Mouse (Mus musculus): ENCODE results near the gene Dbil5. TPM values are rescaled to one million over a fixed set of nuclear protein-coding genes. Genes with fewer than 3 reads are reported as not detected.

Gene Dbil5
- polyA plus RNA-seq, 1 experiment from 2014 or later, result not detected

DNA sequence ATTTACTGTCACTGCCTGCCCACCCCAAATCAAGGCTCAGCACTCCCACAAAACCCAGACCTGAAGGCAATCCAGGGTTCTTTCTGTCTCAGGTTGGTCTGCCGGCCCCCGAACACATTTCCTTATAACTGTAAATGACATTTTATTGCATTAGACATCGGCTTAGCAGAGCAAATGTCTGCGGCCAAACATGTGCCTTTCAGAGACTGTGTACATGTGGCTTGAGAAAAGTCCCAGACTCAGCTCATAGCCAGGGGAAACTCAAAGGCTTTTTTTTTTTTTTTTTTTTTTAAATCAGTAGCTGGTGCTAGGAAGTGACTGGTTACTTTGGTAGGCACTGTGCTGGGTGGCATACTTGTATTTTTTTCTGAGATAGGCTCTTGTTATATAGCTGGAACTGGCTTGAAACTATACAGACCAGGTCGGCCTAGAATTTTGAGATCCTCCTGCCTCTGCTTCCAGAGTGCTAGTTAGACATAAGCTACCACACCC is 1.3 kb upstream of the Dbil5 start:
- 0 out of 2 replicates have a peak overlapping the region, but pooled peaks have one; percentile 87 for H3K4me3 ChIP-seq (ENCODE audit: low read depth, low read length)
- peaks cover 5% of the 10 kb centered on the region; the same call in 1 of the 2 replicates for H3K4me1 ChIP-seq (ENCODE audit: control insufficient read depth, insufficient read depth, low read length)
- no peak for DNase-seq (ENCODE audit: low spot score)
- no peak for ATAC-seq
- no peak overlapping the region for H3K27ac ChIP-seq (ENCODE audit: low read depth, low read length)
- H3K9me3 ChIP-seq (replicated peaks; ENCODE audit: control insufficient read depth, low read length), result no peaks in the 10 kb centered on the region
- H3K4me2 ChIP-seq (ENCODE audit: low read length), result peak overlapping the region; percentile 78
- 90% methylated on average over 5 of the region's 5 CpGs for WGBS
- H3K9ac ChIP-seq (ENCODE audit: low read length), result no peak overlapping the region; the same call in 1 of the 2 replicates
- H3K36me3 ChIP-seq (ENCODE audit: control insufficient read depth, insufficient read depth, low read length), result peaks cover 29% of the 10 kb centered on the region
- no peaks in the 10 kb centered on the region for H3K27me3 ChIP-seq (replicated peaks; ENCODE audit: control insufficient read depth, insufficient read depth, low read length)

GRCm38 (mm10) chr11:76216681-76217389 is 573 bp upstream of the Dbil5 start:
- ATAC-seq (peak; percentile 40), DNase-seq (ENCODE audit: low spot score) (peak; percentile 66)
- Histone ChIP-seq H3K36me3 (ENCODE audit: control insufficient read depth, insufficient read depth, low read length) (peaks cover 32% of the 10 kb centered on the region), H3K9me3 (replicated peaks; ENCODE audit: control insufficient read depth, low read length) (no peaks in the 10 kb centered on the region), H3K4me1 (ENCODE audit: control insufficient read depth, insufficient read depth, low read length) (peaks cover 5% of the 10 kb centered on the region; the same call in 1 of the 2 replicates), H3K4me2 (ENCODE audit: low read length) (peak overlapping the region; percentile 78), H3K9ac (ENCODE audit: low read length) (peak overlapping the region; percentile 92), H3K27ac (ENCODE audit: low read depth, low read length) (peak overlapping the region; percentile 86), H3K27me3 (replicated peaks; ENCODE audit: control insufficient read depth, insufficient read depth, low read length) (no peaks in the 10 kb centered on the region), H3K4me3 (ENCODE audit: low read depth, low read length) (peak overlapping the region; percentile 87)
- 2% methylated on average over 33 of the region's 33 CpGs for WGBS

GRCm38 (mm10) chr11:76224631-76225030 is 7.2 kb downstream of the Dbil5 start:
- no peaks in the 10 kb centered on the region for H3K4me1 ChIP-seq (ENCODE audit: control insufficient read depth, insufficient read depth, low read length)
- WGBS, result 94% methylated on average over 5 of the region's 5 CpGs
- DNase-seq (ENCODE audit: low spot score) (no peak), ATAC-seq (no peak)
- no peaks in the 10 kb centered on the region for H3K27me3 ChIP-seq (replicated peaks; ENCODE audit: control insufficient read depth, insufficient read depth, low read length)
- H3K9ac ChIP-seq (ENCODE audit: low read length), result no peak overlapping the region
- no peak overlapping the region for H3K4me2 ChIP-seq (ENCODE audit: low read length)
- peaks cover 50% of the 10 kb centered on the region for H3K36me3 ChIP-seq (ENCODE audit: control insufficient read depth, insufficient read depth, low read length)
- H3K4me3 ChIP-seq (ENCODE audit: low read depth, low read length), result no peak overlapping the region
- H3K9me3 ChIP-seq (replicated peaks; ENCODE audit: control insufficient read depth, low read length), result no peaks in the 10 kb centered on the region
- H3K27ac ChIP-seq (ENCODE audit: low read depth, low read length), result no peak overlapping the region

GRCm38 (mm10) chr11:76225051-76225450 is 7.6 kb downstream of the Dbil5 start:
- DNase-seq (ENCODE audit: low spot score), result no peak
- Histone ChIP-seq H3K4me2 (ENCODE audit: low read length) (no peak overlapping the region), H3K27me3 (replicated peaks; ENCODE audit: control insufficient read depth, insufficient read depth, low read length) (no peaks in the 10 kb centered on the region), H3K36me3 (ENCODE audit: control insufficient read depth, insufficient read depth, low read length) (peaks cover 50% of the 10 kb centered on the region), H3K9ac (ENCODE audit: low read length) (no peak overlapping the region), H3K27ac (ENCODE audit: low read depth, low read length) (no peak overlapping the region), H3K9me3 (replicated peaks; ENCODE audit: control insufficient read depth, low read length) (no peaks in the 10 kb centered on the region), H3K4me1 (ENCODE audit: control insufficient read depth, insufficient read depth, low read length) (no peaks in the 10 kb centered on the region), H3K4me3 (ENCODE audit: low read depth, low read length) (no peak overlapping the region)
- no peak for ATAC-seq

- no peaks in the 10 kb centered on the region for H3K9me3 ChIP-seq (replicated peaks; ENCODE audit: control insufficient read depth, low read length)
- H3K4me2 ChIP-seq (ENCODE audit: low read length), result no peak overlapping the region
- no peaks in the 10 kb centered on the region for H3K4me1 ChIP-seq (ENCODE audit: control insufficient read depth, insufficient read depth, low read length)
- DNase-seq (ENCODE audit: low spot score) (no peak), ATAC-seq (no peak)
- H3K27ac ChIP-seq (ENCODE audit: low read depth, low read length), result no peak overlapping the region
- H3K36me3 ChIP-seq (ENCODE audit: control insufficient read depth, insufficient read depth, low read length), result peaks cover 62% of the 10 kb centered on the region
- no peaks in the 10 kb centered on the region for H3K27me3 ChIP-seq (replicated peaks; ENCODE audit: control insufficient read depth, insufficient read depth, low read length)
- no peak overlapping the region for H3K4me3 ChIP-seq (ENCODE audit: low read depth, low read length)
- no peak overlapping the region for H3K9ac ChIP-seq (ENCODE audit: low read length)
- 98% methylated on average over 3 of the region's 3 CpGs for WGBS
Observed at GRCm38 (mm10) chr11:76236136-76236535, 18.7 kb downstream of the Dbil5 start.

GRCm38 (mm10) chr11:76239750-76240149 is 22.3 kb downstream of the Dbil5 start:
- Histone ChIP-seq H3K27me3 (replicated peaks; ENCODE audit: control insufficient read depth, insufficient read depth, low read length) (no peaks in the 10 kb centered on the region), H3K4me3 (ENCODE audit: low read depth, low read length) (no peak overlapping the region), H3K9ac (ENCODE audit: low read length) (no peak overlapping the region), H3K9me3 (replicated peaks; ENCODE audit: control insufficient read depth, low read length) (no peaks in the 10 kb centered on the region), H3K36me3 (ENCODE audit: control insufficient read depth, insufficient read depth, low read length) (peaks cover 33% of the 10 kb centered on the region), H3K27ac (ENCODE audit: low read depth, low read length) (no peak overlapping the region), H3K4me2 (ENCODE audit: low read length) (no peak overlapping the region), H3K4me1 (ENCODE audit: control insufficient read depth, insufficient read depth, low read length) (peaks cover 8% of the 10 kb centered on the region)
- DNase-seq (ENCODE audit: low spot score) (no peak), ATAC-seq (no peak)
- WGBS, result 97% methylated on average over 2 of the region's 2 CpGs

DNA sequence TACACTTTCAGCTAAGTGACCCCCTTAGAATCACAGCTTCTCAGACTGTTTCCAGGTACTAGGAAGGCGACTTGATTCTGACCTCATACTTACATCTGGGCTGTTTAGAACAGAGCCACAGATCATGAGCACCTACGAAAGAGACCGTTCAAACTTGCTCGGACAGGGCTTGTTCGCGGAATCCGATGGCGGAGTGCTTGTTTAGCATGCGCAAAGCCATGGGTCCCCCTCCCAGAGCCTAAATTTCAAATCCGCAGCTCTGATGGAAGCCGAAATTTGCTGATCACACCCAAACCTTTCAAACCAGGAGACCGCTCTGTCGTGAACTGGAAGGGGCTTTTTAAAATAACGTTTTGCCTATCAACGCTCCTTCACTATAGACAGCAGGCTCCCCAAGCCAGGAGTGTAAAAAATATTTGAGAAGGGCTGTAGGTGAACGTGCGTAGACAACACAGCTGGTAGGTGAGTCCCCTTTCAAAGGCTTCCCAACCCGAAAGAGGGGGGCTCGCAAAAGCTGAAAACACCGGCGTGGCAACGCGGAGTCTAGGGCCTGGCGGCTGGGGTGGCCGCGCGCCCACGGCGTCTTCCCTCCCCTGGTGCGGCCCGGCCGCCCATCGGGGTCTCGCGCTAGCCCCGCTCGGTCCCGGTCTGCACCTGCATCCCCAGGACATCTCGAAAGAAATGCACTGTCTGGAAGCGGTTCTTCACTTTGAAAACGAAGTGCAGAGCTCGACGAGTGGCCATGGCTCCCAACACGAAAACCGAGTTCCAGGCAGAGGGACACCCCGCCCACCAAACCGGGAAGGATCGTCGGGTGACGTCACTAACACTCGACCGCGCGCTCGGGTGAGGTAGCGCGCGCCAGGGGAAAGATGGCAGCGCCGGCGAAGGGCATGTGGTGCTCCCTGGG is 25.7 kb downstream of the Dbil5 start, which contains the start of the genes Mrm3 and Glod4:
Gene Mrm3, plus strand, starts transcription at position 815 of the 910 bp plus-strand sequence.
Gene Glod4, minus strand, starts transcription at position 825 of the 910 bp plus-strand sequence.
- ATAC-seq (peak; percentile 93), DNase-seq (ENCODE audit: low spot score) (peak; percentile 96)
- Histone ChIP-seq H3K4me3 (ENCODE audit: low read depth, low read length) (peak within 1 kb of the TSS; percentile 75), H3K9me3 (replicated peaks; ENCODE audit: control insufficient read depth, low read length) (no peaks in the 10 kb centered on the region), H3K4me1 (ENCODE audit: control insufficient read depth, insufficient read depth, low read length) (peaks cover 8% of the 10 kb centered on the region), H3K4me2 (ENCODE audit: low read length) (peak within 1 kb of the TSS; percentile 89), H3K9ac (ENCODE audit: low read length) (peak within 1 kb of the TSS; percentile 87), H3K36me3 (ENCODE audit: control insufficient read depth, insufficient read depth, low read length) (peaks cover 20% of the 10 kb centered on the region; the same call in 1 of the 2 replicates), H3K27ac (ENCODE audit: low read depth, low read length) (0 out of 2 replicates have a peak within 1 kb of the TSS, but pooled peaks have one; percentile 31), H3K27me3 (replicated peaks; ENCODE audit: control insufficient read depth, insufficient read depth, low read length) (no peaks in the 10 kb centered on the region)
- WGBS, result 1% methylated on average over 59 of the region's 61 CpGs

- ATAC-seq, result no peak; the same call in 1 of the 2 replicates
- WGBS, result 3% methylated on average over 34 of the region's 34 CpGs
- no peak overlapping the region for H3K27ac ChIP-seq (ENCODE audit: low read depth, low read length)
Observed at GRCm38 (mm10) chr11:76243811-76244546, 26.6 kb downstream of the Dbil5 start.

More at GRCm38 (mm10) chr11:76243811-76244546, 26.6 kb downstream of the Dbil5 start:
- no peak for DNase-seq (ENCODE audit: low spot score)
- H3K4me1 ChIP-seq (ENCODE audit: control insufficient read depth, insufficient read depth, low read length), result peaks cover 8% of the 10 kb centered on the region
- H3K9me3 ChIP-seq (replicated peaks; ENCODE audit: control insufficient read depth, low read length), result no peaks in the 10 kb centered on the region
- H3K36me3 ChIP-seq (ENCODE audit: control insufficient read depth, insufficient read depth, low read length), result peaks cover 25% of the 10 kb centered on the region; the same call in 1 of the 2 replicates
- H3K4me2 ChIP-seq (ENCODE audit: low read length), result peak overlapping the region; percentile 89
- H3K27me3 ChIP-seq (replicated peaks; ENCODE audit: control insufficient read depth, insufficient read depth, low read length), result no peaks in the 10 kb centered on the region
- H3K9ac ChIP-seq (ENCODE audit: low read length), result peak overlapping the region; percentile 87
- H3K4me3 ChIP-seq (ENCODE audit: low read depth, low read length), result peak overlapping the region; percentile 75

Measured in forebrain, embryonic 14.5 days (tissue).